Mouse (Mus musculus) hindbrain, embryonic 13.5 days (tissue): ENCODE measurements around the gene Slc36a4. TPM values are rescaled to one million over a fixed set of nuclear protein-coding genes. Genes with fewer than 3 reads are reported as not detected.

Experiments used
- ATAC-seq: fragments of 200-750 bp; cut with Nextera tagmentation; 2 replicates; pipeline ENCODE4 v1.8.0; 2017; ENCODE audit warnings: moderate TSS enrichment; ENCODE audit not compliant: low FRiP score
- H3K27ac ChIP-seq: fragments of 300-500 bp; sonication (generic); 2 replicates; pipeline ENCODE4 v1.5.1; 2015; ENCODE audit warnings: inconsistent platforms, mild to moderate bottlenecking, moderate library complexity
- H3K27me3 ChIP-seq: fragments of 300-500 bp; sonication (generic); 2 replicates; pipeline ENCODE4 v1.6.1; 2015; ENCODE audit warnings: mild to moderate bottlenecking, inconsistent platforms
- H3K36me3 ChIP-seq: fragments of 300-500 bp; sonication (generic); 2 replicates; pipeline ENCODE4 v1.6.1; 2015; ENCODE audit warnings: mild to moderate bottlenecking, inconsistent platforms
- H3K4me1 ChIP-seq: fragments of 300-500 bp; sonication (generic); replicated peaks from 2 replicates; pipeline ENCODE4 v1.6.1; 2015; ENCODE audit warnings: inconsistent platforms
- H3K4me2 ChIP-seq: fragments of 300-500 bp; sonication (generic); 2 replicates; pipeline ENCODE4 v1.6.1; 2015; ENCODE audit warnings: inconsistent platforms, mild to moderate bottlenecking, moderate library complexity
- H3K4me3 ChIP-seq: fragments of 300-500 bp; sonication (generic); 2 replicates; pipeline ENCODE4 v1.5.1; 2015; ENCODE audit warnings: mild to moderate bottlenecking, inconsistent platforms
- H3K9ac ChIP-seq: fragments of 300-500 bp; sonication (generic); 2 replicates; pipeline ENCODE4 v1.6.1; 2015; ENCODE audit warnings: mild to moderate bottlenecking, inconsistent platforms
- H3K9me3 ChIP-seq: fragments of 300-500 bp; sonication (generic); 2 replicates; pipeline ENCODE4 v1.6.1; 2016; ENCODE audit warnings: inconsistent platforms
- WGBS: fragments of 180-500 bp; shearing (Covaris S2); methylation state at CpG from one replicate; pipeline ENCODE4 v1.1.7; 2015; 5-methylcytosine and 5-hydroxymethylcytosine counted together
- polyA plus RNA-seq: library from polyadenylated mRNA; unstranded; fragments of >200 nt; fragmentation: Nextera tagmentation; extraction: Ambion mirVana; gene quantifications from 2 replicates; pipeline ENCODE4 v1.2.1, GENCODE M21; 2015

Slc36a4 gene
- polyA plus RNA-seq, 1 experiment from 2014 or later = 21.4 TPM

DNA sequence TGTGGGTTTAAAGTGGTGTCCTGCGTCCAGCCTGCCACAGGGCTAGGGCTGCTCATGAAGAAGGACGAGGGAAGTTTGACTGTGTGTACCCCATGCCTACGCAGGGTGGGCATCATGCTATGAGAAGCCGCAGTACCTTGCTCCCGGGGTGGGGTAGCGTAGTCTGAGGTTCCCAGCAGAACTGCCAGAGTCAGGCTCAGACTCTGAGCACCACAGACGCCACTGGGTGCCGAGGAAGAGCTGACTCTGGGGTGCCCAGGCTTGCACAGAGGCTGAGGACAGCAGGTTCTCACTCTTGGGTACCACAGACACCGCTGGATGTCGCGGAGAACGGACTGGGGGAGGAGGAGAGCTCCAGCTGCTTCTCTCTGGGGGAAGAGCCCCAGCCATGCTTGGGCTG, 63.2 kb downstream of the Slc36a4 start:
- H3K27ac ChIP-seq = no peak overlapping the region
- peak; percentile 53; the same call in 1 of the 2 replicates for ATAC-seq
- 90% methylated on average over 12 of the region's 12 CpGs for WGBS
- H3K27me3 ChIP-seq = no peaks in the 10 kb centered on the region
- H3K4me2 ChIP-seq = no peak overlapping the region
- H3K9ac ChIP-seq = no peak overlapping the region
- peaks cover 9% of the 10 kb centered on the region for H3K4me1 ChIP-seq
- no peaks in the 10 kb centered on the region for H3K9me3 ChIP-seq
- H3K4me3 ChIP-seq = no peak overlapping the region
- H3K36me3 ChIP-seq = no peaks in the 10 kb centered on the region

DNA sequence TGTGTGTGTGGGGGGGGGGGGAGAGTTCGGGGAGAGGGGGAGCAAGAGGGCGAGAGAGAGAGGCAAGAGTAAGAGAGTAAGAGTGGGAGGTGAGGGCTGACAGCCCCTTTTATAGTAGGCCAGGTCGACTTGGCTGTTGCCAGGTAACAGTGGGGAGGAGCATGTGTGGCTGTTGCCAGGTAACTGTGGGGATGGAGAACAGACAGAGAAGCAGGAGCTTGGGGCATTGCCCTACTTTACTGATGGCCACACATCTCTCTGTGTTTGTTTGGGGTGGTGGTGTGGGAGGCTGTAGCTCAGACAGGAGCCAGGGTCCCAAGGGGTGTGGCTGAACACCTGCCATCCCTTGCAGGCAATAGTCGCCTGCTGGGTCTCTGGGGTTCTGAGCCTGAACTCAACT, 63.9 kb downstream of the Slc36a4 start:
- no peaks in the 10 kb centered on the region for H3K9me3 ChIP-seq
- WGBS = 49% methylated on average over 4 of the region's 4 CpGs
- H3K4me1 ChIP-seq = peaks cover 9% of the 10 kb centered on the region
- ATAC-seq = peak; percentile 62; the same call in 1 of the 2 replicates
- no peak overlapping the region for H3K4me3 ChIP-seq
- no peak overlapping the region for H3K4me2 ChIP-seq
- no peaks in the 10 kb centered on the region for H3K27me3 ChIP-seq
- H3K36me3 ChIP-seq = no peaks in the 10 kb centered on the region
- no peak overlapping the region for H3K9ac ChIP-seq
- H3K27ac ChIP-seq = no peak overlapping the region

DNA sequence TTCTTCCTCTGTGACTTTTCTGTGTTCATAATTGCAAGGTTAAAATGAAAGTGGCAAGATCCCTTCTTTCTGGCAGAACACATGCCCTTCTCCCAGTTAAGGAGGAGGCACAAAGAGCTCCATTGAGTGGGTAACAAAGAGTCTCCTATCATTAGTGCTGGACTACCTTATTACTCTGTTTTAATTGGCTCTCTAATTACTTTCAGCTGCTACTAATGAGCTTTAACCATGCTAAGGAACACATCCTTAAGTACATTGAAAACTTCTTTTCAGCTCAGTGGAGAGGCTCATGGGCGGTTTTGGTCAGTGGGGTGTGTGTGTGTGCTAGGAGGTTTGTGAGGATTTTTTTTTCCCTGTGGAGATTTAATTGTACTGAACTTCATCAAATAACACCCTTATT, 65.4 kb downstream of the Slc36a4 start:
- ATAC-seq = no peak
- no peak overlapping the region for H3K4me3 ChIP-seq
- no peaks in the 10 kb centered on the region for H3K27me3 ChIP-seq
- H3K9ac ChIP-seq = no peak overlapping the region
- H3K9me3 ChIP-seq = no peaks in the 10 kb centered on the region
- no peak overlapping the region for H3K4me2 ChIP-seq
- no peaks in the 10 kb centered on the region for H3K36me3 ChIP-seq
- WGBS = 56% methylated on average over 1 of the region's 1 CpGs
- no peak overlapping the region for H3K27ac ChIP-seq
- H3K4me1 ChIP-seq = peaks cover 9% of the 10 kb centered on the region

DNA sequence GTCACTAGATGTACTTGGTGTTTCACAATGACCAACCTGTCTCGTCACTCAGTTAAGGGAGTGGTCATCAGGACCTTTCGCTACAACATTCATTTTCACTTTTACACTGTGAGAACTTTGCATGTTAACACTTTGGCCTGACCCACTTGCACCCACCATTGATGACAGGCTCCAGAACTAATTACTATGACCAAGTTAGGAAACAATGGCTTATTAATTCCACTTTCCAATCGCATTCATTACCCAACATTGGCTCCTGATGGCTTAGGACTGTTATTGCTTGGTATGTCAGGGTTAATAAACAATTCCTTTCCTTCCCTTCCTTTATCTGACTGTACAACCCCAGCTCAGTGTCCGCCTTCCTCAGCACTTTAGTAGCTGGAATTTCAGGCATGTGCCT, 72.4 kb downstream of the Slc36a4 start:
- Histone ChIP-seq H3K36me3 (no peaks in the 10 kb centered on the region), H3K9me3 (no peaks in the 10 kb centered on the region), H3K4me1 (no peaks in the 10 kb centered on the region), H3K27ac (no peak overlapping the region), H3K9ac (no peak overlapping the region), H3K27me3 (no peaks in the 10 kb centered on the region), H3K4me3 (no peak overlapping the region), H3K4me2 (no peak overlapping the region)
- 66% methylated on average over 4 of the region's 4 CpGs for WGBS
- ATAC-seq = no peak

DNA sequence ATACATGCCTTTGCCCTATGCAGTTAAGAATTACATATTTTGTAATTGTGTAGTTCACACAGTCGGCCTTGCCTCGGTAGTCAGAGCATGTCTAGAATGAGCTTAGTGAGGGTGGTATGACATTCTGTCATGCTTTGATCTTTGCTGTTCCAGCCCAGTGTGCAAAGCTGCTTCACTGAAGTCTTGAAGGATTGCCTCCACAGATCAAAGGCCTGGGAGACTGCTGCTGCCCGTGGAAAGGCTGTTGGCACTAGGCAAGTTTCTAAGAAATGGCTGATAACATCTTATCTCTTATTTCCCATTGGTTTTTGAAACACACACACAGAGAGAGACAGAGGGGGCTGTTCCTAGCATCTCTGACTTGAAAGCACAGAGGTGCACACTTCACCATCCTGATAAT, 76.7 kb downstream of the Slc36a4 start:
- 79% methylated on average over 3 of the region's 3 CpGs for WGBS
- H3K4me1 ChIP-seq = no peaks in the 10 kb centered on the region
- no peak for ATAC-seq
- H3K27ac ChIP-seq = no peak overlapping the region
- H3K9ac ChIP-seq = no peak overlapping the region
- no peaks in the 10 kb centered on the region for H3K27me3 ChIP-seq
- H3K36me3 ChIP-seq = no peaks in the 10 kb centered on the region
- no peak overlapping the region for H3K4me3 ChIP-seq
- H3K9me3 ChIP-seq = no peaks in the 10 kb centered on the region
- H3K4me2 ChIP-seq = no peak overlapping the region

DNA sequence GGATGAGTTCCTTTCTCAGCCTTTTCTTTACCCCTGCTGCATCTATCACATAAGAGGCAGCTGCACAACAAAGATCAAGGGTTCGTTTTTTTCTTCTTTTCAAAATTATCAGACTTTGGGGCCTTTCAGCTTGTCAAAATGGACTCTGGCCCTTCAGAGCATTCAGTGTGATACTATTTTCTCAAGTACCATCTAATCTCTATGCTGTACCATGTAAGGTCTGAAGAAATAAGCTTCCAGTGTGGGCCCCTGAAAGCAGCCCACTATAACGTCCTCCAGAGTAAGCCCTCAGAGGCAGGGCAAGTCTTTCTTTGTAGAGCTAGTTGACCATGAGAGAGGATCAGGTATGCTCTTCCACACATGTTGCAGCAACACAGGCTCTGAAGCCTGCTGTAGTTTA, 77.1 kb downstream of the Slc36a4 start:
- no peak overlapping the region for H3K9ac ChIP-seq
- no peaks in the 10 kb centered on the region for H3K9me3 ChIP-seq
- 77% methylated on average over 2 of the region's 2 CpGs for WGBS
- no peaks in the 10 kb centered on the region for H3K27me3 ChIP-seq
- no peaks in the 10 kb centered on the region for H3K36me3 ChIP-seq
- no peaks in the 10 kb centered on the region for H3K4me1 ChIP-seq
- no peak overlapping the region for H3K27ac ChIP-seq
- no peak for ATAC-seq
- no peak overlapping the region for H3K4me3 ChIP-seq
- no peak overlapping the region for H3K4me2 ChIP-seq

DNA sequence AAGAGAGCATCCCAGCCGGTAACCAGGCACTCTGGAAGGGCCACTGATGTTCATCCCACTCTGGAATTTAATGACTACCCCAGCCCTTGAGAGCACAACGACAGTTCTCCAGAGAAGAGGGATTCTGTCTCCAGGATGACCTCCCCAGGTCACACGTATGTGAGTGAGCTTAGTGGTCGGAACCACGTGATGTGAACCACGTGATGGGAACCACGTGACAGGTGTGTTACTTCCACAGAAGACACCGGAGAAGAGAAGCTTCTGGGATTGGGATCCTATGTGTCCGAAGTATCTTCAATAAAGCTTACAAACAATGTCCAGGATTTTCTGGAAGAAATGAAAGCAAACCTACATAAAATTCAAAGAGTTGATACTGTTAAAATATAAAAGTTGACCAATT, 82.5 kb downstream of the Slc36a4 start:
- no peak for ATAC-seq
- WGBS = 93% methylated on average over 9 of the region's 9 CpGs
- no peak overlapping the region for H3K4me3 ChIP-seq
- no peak overlapping the region for H3K27ac ChIP-seq
- H3K36me3 ChIP-seq = no peaks in the 10 kb centered on the region
- no peaks in the 10 kb centered on the region for H3K9me3 ChIP-seq
- no peak overlapping the region for H3K4me2 ChIP-seq
- H3K4me1 ChIP-seq = no peaks in the 10 kb centered on the region
- no peaks in the 10 kb centered on the region for H3K27me3 ChIP-seq
- no peak overlapping the region for H3K9ac ChIP-seq

Other genes starting within 250 kb of the Slc36a4 start
- 0.50 and 1.0 TPM in 2 replicates for gene Smco4, start 216.3 kb upstream of the Slc36a4 start, polyA plus RNA-seq
- gene Deup1, start 81.8 kb upstream of the Slc36a4 start, polyA plus RNA-seq = 1.3 and 3.4 TPM in 2 replicates
- gene Mtnr1b, start 164.8 kb downstream of the Slc36a4 start, polyA plus RNA-seq = not detected in 2 replicates